Mouse (Mus musculus) retina, postnatal 1 day (tissue): ENCODE measurements around the gene Garnl3.
"Not testable (repeated sequence)": the region's sequence is repeated elsewhere in the genome, so short reads cannot be mapped to it uniquely, and the experiment has no call there.

ENCODE experiments used
- DNase-seq: peaks from one replicate; pipeline ENCODE4 v3.0.0-alpha.2; 2012

Garnl3 gene

DNA sequence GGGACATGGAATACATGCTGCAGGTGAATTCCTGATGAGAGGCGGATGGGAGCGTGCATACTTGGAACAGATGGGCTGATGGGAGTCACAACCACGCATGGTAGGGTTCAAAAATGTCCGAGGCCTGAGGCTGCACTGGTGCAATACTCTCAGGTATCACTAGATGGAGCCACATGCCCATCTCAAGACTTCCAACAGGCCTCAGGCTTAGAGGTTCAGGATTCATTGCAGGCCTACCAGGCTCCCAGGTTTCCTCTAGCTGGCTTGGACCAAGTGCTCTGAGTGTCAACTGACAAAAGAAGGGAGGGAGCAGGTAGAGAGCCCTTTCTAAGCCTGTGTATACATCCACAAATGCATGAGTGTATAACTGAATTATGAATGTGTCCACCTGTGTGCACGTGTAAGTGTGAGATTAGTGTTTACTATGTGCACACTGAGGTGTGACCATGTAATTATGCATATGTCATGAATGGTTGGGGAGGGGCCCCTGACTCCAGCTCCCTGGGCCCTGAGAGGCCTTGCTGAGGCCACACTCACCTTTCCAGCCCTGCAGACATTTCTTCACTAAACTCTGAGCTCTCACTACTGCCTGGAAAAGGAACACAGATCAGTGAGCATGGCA, 23.4 kb upstream of the Garnl3 start:
- peak; percentile 83 for DNase-seq

DNA sequence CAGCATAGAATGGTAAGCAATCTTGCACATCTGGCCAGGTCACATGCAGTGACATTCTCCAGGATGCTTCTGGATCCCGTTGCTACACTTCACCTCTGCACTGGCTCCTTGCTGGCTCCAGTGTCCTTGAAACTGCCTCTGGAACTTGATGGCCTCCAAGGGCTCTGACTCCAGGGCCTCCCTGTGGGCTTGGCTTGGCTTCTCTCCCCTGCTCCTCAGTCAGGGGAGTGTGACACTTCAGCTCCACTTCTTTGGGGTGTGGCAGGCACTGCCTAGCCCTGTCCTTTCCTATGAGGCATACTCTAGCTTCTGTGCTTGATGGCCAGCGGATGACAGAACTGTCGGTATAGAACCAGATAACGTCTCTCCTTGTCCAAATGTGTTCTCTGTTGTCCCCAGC, 15.5 kb upstream of the Garnl3 start:
- no peak for DNase-seq

DNA sequence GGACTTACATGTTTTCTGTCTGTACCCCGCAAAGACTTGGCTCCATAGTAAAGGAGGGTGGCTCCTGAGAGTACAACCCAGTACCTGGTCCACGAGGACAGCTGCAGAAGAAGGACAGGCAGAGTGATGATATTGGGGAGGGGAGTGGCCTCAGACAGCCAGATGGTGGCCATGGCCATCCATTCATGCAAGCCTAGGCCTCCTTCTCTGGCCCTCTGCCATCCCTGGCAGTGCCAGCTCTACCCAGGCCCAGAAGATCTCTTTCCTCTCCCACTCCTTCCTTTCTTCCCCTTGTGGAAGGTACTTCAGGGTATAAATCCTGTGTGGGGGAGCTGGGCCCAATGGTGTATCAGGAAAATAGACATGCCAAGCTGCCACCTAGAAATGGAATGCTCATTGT, 11.8 kb upstream of the Garnl3 start:
- no peak for DNase-seq

DNA sequence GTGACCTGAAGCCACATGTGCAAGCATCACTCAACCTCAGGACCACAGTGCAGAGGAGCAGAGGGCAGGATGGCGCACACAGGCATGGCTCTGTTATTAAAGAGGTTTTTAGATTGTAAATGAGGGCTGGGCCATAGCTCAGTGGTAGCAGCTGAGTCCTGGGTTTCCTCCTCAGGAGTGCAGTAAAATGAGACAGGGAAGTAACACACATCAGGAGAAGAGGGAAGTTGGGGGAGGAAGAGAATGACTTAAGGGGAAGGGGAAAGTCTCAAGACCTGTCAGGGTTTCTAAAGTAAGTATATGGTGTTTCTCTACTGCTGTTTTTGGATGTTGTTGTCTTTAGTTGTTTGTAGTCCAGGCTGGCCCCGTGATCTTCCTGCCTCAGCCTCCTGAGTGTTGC, 7.0 kb upstream of the Garnl3 start:
- no peak for DNase-seq

DNA sequence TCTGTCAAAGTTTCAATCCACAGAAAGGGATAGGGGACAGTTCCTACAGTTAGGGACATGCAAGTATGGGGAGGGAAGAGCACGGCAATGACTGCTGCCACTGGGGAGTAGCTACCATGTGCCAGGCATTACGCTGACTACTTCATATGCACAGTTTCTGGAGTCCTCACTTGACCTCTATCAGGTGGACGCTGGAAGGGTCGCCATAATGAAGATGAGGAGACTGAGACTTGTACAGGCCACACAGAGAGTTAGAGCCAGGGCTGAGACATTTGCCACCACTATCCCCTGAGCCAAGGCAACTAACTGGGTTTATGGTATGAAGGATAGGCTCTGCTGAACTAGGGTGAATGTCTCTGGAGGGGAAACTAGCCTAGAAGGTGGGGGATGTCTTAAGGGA, 6.3 kb upstream of the Garnl3 start:
- DNase-seq = no peak

DNA sequence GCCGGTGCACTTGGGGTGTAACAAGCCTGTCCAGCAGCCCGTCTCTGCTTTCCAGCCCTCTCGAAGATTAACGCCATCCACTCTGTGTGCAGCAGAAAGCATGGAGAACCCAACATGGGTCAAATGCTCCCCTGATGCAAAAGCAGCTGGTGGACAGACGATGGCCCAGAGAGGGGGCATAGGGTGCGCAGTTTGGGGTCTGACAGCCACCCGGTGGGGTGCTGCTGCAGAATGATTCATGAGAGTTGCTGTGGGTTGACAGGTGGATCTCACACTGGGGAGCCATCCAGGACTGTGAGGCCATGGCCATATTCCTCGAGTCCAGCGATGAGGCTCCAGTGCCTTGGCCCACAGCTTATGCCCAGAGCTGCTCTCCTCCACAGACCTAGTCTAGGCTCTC, 5.8 kb upstream of the Garnl3 start:
- DNase-seq = no peak

DNA sequence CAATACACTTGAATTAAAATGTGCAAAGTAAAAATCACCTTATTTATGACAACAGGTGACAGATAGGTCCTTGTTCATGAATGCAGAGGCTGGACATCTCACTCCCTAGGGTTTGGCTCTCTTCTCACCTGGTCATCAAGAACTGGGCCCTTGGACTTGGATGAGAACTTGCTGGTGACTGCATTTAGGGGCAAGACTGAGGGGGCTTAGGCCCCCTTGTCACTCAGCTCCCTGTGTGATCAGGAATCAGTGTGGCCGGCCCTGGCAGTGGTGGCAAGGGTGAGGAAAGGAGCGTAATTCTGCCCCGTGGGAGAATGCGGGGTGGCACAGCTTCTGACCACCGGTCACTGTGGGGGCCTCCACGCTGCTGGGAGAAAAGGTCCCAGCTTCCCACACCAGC, 4.9 kb upstream of the Garnl3 start:
- no peak for DNase-seq

DNA sequence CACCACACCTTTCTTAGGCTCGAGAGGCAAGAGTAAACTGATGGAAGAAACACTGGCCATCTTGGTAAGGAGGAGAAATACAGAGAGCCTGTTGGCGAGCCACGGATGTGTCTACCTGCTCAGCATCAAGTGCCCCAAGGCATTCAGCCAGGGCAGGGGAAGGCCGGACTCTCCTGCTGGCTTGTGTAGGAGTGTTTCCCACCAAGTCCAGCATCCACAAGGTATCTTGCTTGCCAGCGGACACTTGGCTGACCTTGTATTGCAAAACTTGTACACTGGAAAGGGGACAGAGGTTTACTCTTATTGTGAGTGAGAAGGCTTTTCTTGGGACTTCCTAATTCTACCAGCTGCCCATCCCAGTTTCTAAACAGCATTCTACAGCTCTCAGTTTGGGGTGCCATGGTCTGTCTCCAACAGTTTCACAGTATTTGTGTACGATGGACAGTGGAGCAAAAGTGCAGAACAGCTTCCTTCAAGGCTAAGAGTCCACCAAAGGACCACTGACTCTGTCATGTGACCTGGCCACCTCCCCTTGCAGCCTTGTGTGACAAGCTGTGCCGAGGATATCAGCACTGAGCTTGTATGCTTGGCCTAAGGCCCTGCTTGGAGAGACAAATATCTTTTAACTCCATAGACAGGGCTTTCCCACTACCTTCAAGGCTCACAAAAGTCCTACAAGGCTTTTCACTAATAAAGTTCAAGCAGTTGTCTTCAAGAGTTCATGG, 3.5 kb upstream of the Garnl3 start:
- no peak for DNase-seq

DNA sequence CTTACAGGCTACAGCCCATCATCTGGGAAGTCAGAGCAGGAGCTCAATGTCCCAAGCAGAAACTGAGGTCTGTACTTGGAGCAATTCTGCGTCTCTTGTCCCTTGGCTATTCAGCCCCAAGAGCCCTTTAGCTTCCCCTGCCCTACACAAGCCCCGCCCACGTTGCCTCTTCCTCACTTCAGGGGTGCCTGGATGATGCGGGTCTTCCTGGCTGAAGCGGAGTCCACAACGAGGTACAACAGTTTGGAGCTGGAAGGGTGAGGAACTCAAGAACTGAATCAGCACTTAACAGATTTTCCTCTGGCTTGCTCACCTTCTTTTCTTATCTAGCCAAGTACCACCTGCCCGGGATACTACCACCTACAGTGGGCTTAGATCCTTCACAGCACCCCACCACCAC, 852 bp upstream of the Garnl3 start:
- DNase-seq = no peak

DNA sequence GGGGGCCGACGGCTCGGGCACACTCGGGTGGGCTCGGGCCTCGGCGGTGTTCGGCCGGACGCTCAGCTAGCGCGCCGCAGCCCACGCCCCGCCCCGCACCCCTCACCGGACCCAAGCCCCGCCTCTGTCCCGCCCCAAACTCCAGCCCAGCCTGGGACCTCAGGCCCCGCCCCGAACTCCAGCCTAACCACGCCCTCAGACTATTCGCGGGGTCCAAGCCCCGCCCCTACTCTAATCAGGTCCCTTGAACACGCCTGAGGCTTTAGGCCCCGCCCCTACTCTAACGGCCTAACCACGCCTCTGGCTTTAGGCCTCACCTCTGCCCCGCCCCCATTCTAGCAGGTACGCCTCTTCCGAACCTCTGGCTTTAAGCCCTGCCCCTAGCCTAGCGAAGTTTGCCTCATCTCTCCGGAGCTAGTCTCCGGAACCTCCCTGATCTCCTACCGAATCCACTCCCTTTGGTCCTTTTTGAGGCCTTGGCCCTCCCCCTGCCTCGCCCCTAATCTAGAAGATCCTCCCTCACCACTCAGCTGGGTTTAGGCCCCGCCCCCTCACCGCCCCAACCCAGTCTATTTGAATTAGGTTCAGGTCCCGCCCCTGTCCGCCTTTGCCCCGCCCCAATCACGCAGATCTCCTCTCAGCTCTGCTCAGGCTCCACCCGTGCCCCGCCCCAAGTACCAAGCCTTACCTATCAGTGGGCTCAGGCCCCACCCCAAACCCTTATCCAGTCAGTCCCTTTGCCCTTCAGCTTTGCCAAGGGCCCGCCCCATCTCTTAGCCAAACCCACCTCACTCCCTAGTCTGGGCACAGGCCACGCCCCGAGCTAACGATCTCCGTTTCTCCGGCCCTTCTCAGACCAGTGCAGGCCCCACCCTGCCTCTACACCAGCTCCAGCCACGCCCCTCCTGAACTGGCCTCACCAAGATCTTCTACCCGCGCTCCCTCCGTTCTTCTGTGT, 649 bp downstream of the Garnl3 start:
- DNase-seq = peak; percentile 96

DNA sequence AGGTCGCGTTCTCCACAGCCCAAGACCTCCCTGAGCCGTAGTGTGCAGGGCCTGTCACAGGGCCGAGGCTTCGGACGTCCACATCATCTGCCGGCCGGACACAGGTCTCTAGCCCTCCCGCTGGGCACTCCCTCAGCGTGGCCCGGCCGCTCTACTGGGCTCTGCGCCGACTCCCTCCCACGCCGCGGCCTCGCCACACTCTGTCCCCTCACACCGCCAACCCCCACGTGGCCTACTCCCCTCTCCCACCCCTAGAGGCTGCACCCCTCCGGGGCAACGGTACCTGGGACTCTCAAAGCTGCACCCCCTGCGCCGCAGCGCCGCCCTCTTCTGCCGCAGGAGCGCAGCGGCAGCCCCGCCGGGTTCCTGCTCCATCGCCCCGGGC, 1.3 kb downstream of the Garnl3 start:
- DNase-seq = no peak

DNA sequence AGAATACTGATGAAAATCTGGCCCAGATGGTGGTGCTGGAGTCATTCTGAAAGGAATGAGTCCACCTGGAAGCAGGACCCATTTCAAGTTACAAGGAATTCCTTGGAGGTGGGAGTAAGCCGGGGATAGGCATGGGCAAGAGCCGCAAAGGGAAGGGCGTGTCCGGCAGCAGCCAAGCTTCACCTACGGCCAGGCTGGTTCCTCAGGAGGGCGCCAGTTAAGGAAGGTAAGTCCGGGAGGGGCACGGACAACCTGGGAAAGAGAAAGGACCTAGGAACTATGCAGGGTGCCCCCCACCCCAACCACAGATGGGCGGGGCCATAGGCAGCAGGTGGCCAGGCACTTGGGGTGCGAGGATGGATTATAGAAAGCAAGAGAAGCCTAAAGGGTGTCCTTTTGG, 1.8 kb downstream of the Garnl3 start:
- DNase-seq = no peak

DNA sequence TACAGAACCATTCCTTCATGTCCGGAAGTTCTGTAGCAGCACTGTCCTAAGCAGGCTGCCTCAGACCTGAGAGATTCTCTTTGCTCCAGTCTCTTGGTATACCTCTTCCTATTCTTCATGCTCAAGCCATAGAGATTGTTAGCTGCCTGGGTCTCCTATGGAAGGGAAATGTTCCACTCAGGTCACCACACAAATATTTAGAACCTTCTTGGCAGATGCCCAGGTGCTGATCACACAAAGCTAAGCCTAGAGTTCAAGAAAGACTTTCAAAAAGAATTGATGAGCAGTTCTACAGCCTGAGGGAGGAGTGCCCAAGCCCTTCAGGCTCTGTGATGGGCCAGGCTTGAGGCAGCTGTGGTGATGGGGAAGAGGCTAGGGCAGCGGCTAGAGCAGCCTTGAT, 2.4 kb downstream of the Garnl3 start:
- DNase-seq = no peak

DNA sequence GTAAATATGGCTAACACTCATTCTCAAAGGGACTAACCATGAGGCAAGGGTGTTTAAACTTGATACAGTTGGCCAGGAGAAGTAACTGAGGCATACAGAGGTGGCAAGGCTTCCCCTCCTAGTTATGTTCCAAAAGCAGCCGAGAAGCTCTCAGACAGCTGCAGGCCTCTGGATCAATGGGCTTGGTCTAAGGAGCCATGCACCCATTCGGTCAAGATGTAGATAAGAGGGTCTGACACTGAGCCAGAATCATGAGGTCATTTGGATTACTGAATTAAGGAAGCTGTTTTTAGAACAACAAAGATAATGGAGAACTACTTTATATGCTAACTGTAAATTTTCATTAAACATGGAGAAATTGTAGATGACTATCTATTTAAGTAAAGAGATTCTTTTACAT, 4.2 kb downstream of the Garnl3 start:
- no peak for DNase-seq

DNA sequence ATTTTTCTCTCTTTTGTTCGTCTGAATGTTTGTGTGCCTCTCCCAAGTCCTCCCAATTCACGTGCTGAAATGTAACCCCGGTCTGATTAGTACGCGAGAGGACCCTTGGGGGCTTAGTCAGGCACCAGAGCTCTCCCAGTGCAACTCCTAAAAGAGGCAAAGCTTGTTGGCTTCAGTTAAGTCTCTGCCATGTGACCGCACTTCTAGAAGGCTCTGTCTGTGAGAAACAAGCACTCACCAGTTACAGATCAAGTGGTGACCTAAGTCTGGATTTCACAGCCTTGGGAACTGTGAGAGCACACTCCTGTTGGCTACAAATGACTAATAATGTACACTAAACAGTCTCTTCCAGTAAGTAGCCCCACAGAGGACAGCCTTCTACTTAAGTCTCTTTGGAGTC, 8.6 kb downstream of the Garnl3 start:
- no peak for DNase-seq

DNA sequence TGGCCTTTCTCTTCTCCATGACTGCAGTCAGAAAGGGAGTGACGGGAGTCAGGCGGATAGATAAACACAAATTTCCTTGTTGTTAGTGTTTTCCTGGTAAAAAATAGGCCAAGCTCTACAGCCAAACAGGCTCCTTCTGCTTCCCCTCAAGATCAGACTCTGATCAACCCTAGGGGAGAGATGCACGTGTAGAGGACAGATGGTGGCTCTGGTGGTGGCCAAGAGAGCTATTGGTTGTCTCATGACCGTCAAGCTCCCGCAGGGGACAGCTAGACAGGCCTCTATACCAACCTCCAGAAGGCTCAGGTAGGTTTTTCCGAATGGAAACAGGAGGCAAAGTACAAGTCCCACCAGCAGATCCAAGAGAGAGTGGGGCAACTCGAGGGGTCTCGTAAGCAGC, 30.9 kb downstream of the Garnl3 start:
- no peak for DNase-seq

DNA sequence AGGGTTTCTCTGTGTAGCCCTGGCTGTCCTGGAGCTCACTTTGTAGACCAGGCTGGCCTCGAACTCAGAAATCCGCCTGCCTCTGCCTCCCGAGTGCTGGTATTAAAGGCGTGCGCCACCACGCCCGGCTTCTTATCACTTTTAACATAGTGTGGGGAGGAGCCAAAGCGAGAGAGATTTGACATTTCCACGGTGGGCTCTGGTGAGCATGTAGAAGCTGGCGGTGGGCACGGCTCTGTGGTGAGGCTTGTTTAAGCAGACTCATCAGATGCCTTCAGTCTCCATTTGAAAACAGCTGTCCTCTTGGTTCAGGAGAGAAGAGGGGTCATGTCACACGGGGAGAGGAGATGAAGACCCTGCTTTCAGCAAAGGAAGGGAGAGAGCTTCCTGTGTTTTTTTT, 34.1 kb downstream of the Garnl3 start:
- not testable (repeated sequence) for DNase-seq

DNA sequence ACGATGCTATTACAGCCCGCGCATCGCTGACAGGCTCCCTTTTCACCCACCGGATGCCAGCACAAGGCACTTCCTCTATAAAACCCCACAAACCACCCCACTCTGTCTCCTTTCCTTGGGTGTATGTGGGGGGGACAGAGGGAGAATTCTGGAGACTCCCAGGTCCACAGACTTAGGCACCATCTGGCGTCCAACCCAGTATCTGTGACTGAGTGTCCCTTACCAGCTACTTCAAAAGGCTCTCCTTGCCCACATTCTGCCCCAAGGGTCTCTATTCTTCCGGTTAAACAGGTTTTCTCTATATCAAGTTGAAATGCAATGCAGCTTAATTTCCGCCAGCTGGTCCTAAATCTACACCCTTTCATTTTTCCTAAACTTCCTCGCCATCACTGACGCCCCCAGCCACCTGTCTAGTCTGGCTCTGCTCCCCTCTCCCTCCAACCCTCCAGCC, 36.2 kb downstream of the Garnl3 start:
- no peak for DNase-seq

DNA sequence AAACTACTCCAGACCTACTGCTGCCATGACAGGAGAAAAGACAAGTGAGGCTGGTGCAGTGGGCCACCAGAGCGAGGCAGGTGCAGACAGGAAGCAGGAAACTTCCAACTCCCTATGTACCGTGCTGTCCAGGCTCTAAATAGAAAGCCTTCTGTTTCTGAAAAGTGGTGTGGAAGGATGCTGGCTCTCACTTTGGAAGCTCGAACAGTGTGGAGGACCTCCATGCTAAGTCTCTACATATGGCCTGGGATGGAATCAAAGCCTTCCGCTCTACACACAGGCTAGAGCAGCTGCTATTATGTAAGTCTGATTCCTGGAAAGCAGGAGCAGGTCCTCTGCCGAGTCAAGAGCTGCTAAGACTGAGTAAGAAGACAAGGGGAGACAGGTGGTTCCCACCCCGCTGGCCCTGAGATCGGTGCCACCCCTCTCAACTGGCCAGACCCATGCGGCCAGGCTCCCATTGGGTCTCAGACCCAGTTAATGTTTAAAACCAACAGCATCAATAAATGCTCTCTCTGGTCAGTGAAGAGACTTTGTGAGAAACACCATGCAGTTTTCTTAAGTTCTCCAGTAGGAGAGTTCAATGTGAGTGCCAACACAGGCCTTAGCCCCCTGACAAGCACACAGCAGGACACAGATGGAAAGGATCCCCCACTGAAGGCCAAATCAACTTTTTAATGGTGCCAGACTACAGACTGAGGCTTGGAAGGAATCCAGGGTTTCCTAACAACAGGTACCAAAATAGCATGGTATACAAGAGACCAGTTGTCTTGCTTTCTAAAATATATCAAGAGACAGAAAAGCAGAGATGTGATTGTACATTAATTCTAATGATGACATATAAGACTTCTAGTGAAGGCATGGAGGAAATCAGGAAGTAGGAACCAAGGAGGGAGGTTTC, 40.6 kb downstream of the Garnl3 start:
- no peak for DNase-seq

DNA sequence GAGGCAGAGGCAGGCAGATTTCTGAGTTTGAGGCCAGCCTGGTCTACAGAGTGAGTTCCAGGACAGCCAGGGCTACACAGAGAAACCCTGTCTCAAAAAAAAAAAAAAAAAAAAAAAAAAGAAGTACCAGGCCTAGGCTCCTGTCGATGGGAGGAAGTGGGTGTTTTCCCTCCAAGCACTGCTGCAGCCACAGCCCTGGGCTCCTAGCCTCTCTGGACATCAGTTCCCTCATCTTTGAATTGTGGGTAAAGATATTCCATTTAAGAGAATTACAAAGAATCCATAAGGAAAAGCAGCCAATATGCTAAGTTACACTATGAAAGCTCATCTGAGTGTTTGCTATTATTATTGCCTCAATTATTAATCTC, 41.4 kb downstream of the Garnl3 start:
- not testable (repeated sequence) for DNase-seq

DNA sequence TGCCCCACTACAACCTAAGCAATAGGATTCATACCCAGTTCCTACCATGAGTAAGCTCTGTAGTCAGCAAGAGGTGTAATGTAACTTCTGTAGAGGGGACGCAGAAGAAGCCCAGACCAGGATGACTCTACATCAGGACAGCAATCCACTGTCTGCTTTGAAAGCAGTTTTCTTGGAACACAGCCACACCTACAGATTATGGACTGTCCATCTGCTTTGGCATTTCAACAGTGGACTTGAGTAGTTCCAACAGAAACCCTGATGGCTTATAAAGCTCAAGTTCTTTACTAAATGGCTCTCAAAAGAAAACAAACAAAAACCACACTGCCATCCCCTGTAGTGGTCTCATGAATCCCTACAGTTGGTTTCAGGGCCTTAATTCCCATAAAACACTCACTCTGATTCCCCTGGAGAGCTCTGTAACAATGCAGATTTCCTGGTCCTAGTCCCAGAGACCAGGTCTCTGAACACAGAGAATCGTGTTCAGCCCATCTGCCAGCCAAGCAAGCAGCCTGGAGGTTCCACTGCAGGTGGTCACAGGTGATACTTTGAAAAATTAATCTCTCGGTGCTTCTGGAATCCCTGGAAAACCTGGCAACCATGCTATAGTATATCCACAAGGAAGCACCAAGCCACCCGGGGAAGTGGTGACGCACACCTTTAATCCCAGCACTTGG, 42.0 kb downstream of the Garnl3 start:
- DNase-seq = no peak

DNA sequence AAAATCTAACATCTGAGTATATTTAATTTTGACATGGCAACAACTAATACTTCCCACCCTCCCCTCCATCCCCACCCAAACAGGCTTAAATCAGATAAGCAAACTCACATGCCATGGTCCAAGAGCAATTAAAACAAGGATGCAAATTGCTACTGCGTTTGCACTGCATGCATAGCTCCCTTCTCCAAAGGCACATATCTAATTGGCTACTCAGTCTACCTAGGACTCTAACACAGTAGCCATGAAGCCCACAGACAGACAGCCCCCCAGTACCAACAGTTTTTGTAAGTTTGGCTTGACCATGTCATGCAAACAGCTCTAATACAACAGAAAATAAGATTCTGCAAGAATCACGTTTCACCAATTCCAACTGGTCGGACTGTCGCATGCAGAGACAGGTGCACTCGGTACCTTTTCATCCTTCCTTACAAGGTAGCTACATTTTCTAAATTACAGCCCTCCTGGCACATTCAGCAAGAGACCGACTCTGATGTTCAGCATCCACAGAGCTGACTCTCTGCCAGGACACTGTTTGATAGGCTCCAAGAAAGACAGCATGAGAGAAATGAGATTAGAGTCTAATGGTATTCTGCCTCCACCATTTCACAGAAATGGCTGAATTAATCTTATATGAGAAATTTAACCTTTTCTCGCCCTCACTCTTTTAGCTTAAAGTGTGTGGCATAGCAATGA, 44.6 kb downstream of the Garnl3 start:
- DNase-seq = no peak
